Mouse (Mus musculus) CD8-positive naive resting alpha-beta T cell, adult 57 days (primary cell): ENCODE results near the gene Casp3. TPM values are rescaled to one million over a fixed set of nuclear protein-coding genes. Genes with fewer than 3 reads are reported as not detected.

Experiments
- total RNA-seq: library from RNA; stranded (reverse); gene quantifications from one replicate; pipeline ENCODE4 v1.2.4, GENCODE M21; 2023

The Casp3 gene
- total RNA-seq = 16.3 TPM

DNA sequence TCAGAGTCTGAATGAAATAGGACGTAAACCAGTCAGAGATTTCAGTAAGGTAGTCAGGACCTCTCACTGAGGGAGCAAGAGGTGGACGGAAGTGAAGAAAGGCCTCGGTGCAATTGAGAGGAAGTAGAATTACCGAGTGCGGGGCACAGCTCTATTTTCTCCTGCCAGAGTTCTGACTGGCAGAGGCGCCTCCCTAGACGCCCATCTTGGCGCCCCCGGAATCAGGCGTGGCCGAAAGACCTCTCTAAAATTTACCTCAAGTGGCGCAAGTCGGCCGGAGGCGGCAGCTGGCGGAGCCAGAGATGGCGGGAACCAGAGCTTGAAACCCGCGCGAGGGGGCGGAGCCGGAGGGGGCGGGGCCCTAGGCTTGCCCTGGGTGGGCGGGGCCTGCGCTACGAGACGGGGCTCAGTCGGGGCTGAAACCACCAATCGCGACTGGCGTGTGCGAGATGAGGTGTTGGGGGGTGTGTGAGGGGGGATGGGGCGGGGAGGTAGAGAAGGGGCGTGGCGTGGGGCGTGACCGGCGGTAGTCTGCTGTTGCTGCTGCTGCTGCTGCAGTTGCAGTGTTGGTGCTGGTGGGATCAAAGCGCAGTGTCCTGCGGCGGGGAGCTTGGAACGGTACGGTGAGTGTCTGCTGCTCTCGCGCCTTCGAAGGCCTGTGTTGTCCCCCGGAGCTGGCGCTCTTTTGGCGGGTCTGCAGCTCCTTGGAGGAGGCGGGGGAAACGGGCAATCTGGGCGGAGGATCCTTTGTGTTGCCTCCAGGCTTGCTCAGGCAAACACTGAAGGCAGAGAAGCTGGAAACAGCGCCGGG is at the start of gene Casp3, which contains the start of gene Primpol:
Gene Casp3, plus strand, starts transcription at position 413 of the 811 bp plus-strand sequence.
Gene Primpol, minus strand, starts transcription at position 334 of the 811 bp plus-strand sequence.

Other genes starting within 250 kb of the Casp3 start
- 13.4 TPM for gene Acsl1, start 146.3 kb upstream of the Casp3 start, total RNA-seq
- 8.6 TPM for gene Cenpu, start 65.3 kb upstream of the Casp3 start, total RNA-seq
- 19.3 TPM for gene Primpol, start 79 bp upstream of the Casp3 start, total RNA-seq
- gene Irf2, start 122.4 kb downstream of the Casp3 start, total RNA-seq = 159 TPM